Mouse (Mus musculus): Measurements from ENCODE around the gene Ftl1.

Ftl1 gene

GRCm38 (mm10) chr7:45451344-45451982 lies 8.2 kb downstream of the Ftl1 start:
- DNase-seq (ENCODE audit: low spot score) = peak; percentile 89

GRCm38 (mm10) chr7:45449974-45450373 lies 9.7 kb downstream of the Ftl1 start:
- no peak for DNase-seq (ENCODE audit: low spot score)

- DNase-seq (ENCODE audit: low spot score) = no peak
Observed at GRCm38 (mm10) chr7:45447325-45447990, 12.2 kb downstream of the Ftl1 start.

GRCm38 (mm10) chr7:45446589-45446988 lies 13.1 kb downstream of the Ftl1 start:
- DNase-seq (ENCODE audit: low spot score) = no peak

GRCm38 (mm10) chr7:45443526-45444420 lies 15.9 kb downstream of the Ftl1 start:
- DNase-seq (ENCODE audit: low spot score) = no peak

- DNase-seq (ENCODE audit: low spot score) = no peak
Observed at GRCm38 (mm10) chr7:45437521-45438276, 22.0 kb downstream of the Ftl1 start, which contains the start of gene Ruvbl2. Gene Ruvbl2 (minus strand): TSS chr7:45438096.

- DNase-seq (ENCODE audit: low spot score) = no peak
Observed at GRCm38 (mm10) chr7:45437046-45437445, 22.6 kb downstream of the Ftl1 start.

GRCm38 (mm10) chr7:45436444-45436843 lies 23.2 kb downstream of the Ftl1 start:
- no peak for DNase-seq (ENCODE audit: low spot score)

- no peak for DNase-seq (ENCODE audit: low spot score)
Observed at GRCm38 (mm10) chr7:45435038-45435437, 24.6 kb downstream of the Ftl1 start.

- DNase-seq (ENCODE audit: low spot score) = peak; percentile 100
Observed at GRCm38 (mm10) chr7:45434203-45435015, 25.3 kb downstream of the Ftl1 start, which contains the start of gene Gys1. Gene Gys1 (plus strand): TSS chr7:45434844.

GRCm38 (mm10) chr7:45433835-45434202 lies 25.9 kb downstream of the Ftl1 start:
- DNase-seq (ENCODE audit: low spot score) = no peak

- DNase-seq (ENCODE audit: low spot score) = no peak
Observed at GRCm38 (mm10) chr7:45426556-45426955, 33.1 kb downstream of the Ftl1 start.

- DNase-seq (ENCODE audit: low spot score) = no peak
Observed at GRCm38 (mm10) chr7:45421194-45421593, 38.5 kb downstream of the Ftl1 start.

- no peak for DNase-seq (ENCODE audit: low spot score)
Observed at GRCm38 (mm10) chr7:45420615-45420919, 39.1 kb downstream of the Ftl1 start, which contains the start of gene Lhb. Gene Lhb (plus strand): TSS chr7:45420820.

GRCm38 (mm10) chr7:45419859-45420614 lies 39.6 kb downstream of the Ftl1 start:
- no peak for DNase-seq (ENCODE audit: low spot score)

- DNase-seq (ENCODE audit: low spot score) = no peak
Observed at GRCm38 (mm10) chr7:45417962-45418492, 41.7 kb downstream of the Ftl1 start.

- DNase-seq (ENCODE audit: low spot score) = no peak
Observed at GRCm38 (mm10) chr7:45415636-45416035, 44.0 kb downstream of the Ftl1 start.

GRCm38 (mm10) chr7:45414740-45415224 lies 44.9 kb downstream of the Ftl1 start:
- DNase-seq (ENCODE audit: low spot score) = no peak

GRCm38 (mm10) chr7:45413864-45414739 lies 45.6 kb downstream of the Ftl1 start:
- DNase-seq (ENCODE audit: low spot score) = no peak
